Mouse (Mus musculus): ENCODE measurements at regions not wholly inside any gene's neighbourhood (a gene's known extent, or its start where the extent isn't known, plus 50 kb on each side); places are given as distances from the start of the nearest gene placed in this dataset.

DNA sequence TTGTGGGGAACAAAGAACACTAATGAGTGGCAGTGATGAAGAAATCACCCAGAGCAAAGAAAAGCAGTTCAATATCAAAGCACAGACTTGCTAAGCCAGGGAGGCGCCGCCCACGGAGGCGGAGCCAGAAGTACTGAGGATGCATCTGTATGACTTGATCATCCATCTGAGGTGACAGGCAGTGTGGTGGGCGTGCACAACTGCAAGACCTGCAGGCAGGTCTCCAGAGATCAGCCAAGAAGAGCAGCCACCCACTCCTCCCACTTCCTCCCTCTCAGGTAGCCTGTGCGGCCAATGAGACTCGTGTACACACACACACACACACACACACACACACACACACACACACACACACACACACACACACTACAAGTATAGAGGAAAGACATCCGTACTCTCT, 71.9 kb downstream of the Ier5 start:
- WGBS = 29% methylated on average over 8 of the region's 8 CpGs
- no peaks in the 10 kb centered on the region for H3K27me3 ChIP-seq (ENCODE audit: insufficient read depth, low read length)
- no peak overlapping the region for H3K9ac ChIP-seq (replicated peaks; ENCODE audit: low read length)
- no peak overlapping the region for H3K4me2 ChIP-seq (replicated peaks; ENCODE audit: low read depth, low read length)
- ATAC-seq (ENCODE audit: low FRiP score, low TSS enrichment) = peak; percentile 86
- no peaks in the 10 kb centered on the region for H3K36me3 ChIP-seq (ENCODE audit: insufficient read depth, low read length)
- peak overlapping the region; percentile 76 for H3K27ac ChIP-seq (ENCODE audit: low read length)
- peaks cover 46% of the 10 kb centered on the region for H3K4me1 ChIP-seq (ENCODE audit: insufficient read depth, low read length)
- no peak overlapping the region for H3K4me3 ChIP-seq (ENCODE audit: low read length)
- H3K9me3 ChIP-seq (ENCODE audit: low read length) = peaks cover 6% of the 10 kb centered on the region; the same call in 1 of the 2 replicates

DNA sequence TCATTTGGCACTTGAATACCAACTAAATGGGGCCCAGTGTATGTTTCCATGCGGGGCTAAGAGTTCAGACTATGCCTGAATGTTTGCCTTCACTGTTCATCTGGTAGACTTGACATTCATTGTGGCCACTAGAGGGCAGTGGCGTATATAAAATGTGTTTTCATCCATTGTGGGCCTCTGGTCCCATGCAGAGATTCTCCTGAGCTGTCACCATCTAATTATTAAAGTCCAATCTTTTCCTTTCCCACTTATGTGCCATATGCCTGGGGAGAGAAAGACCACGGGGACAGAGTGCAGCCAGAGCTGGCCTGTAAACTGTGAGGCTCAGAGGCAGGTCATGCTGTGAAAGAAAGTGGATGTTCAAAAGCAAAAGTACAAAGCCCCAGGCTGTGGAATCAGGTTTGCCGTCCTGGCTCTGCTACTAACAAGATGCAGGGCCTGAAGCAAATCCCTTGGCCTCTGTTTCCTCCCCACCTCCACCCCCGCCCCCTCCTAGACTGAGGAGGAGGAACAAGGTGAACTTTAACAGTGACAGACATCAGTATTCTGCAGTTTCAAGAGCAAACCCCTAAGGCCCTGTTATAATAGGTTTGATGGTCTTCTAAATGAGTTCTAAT, 73.5 kb downstream of the Ier5 start:
- no peaks in the 10 kb centered on the region for H3K36me3 ChIP-seq (ENCODE audit: insufficient read depth, low read length)
- no peak overlapping the region for H3K4me2 ChIP-seq (replicated peaks; ENCODE audit: low read depth, low read length)
- no peaks in the 10 kb centered on the region for H3K9me3 ChIP-seq (ENCODE audit: low read length)
- peaks cover 36% of the 10 kb centered on the region for H3K4me1 ChIP-seq (ENCODE audit: insufficient read depth, low read length)
- no peak overlapping the region for H3K4me3 ChIP-seq (ENCODE audit: low read length)
- no peak overlapping the region for H3K9ac ChIP-seq (replicated peaks; ENCODE audit: low read length)
- peak; percentile 24; the same call in 1 of the 2 replicates for ATAC-seq (ENCODE audit: low FRiP score, low TSS enrichment)
- no peaks in the 10 kb centered on the region for H3K27me3 ChIP-seq (ENCODE audit: insufficient read depth, low read length)
- WGBS = 13% methylated on average over 5 of the region's 5 CpGs
- no peak overlapping the region for H3K27ac ChIP-seq (ENCODE audit: low read length)

DNA sequence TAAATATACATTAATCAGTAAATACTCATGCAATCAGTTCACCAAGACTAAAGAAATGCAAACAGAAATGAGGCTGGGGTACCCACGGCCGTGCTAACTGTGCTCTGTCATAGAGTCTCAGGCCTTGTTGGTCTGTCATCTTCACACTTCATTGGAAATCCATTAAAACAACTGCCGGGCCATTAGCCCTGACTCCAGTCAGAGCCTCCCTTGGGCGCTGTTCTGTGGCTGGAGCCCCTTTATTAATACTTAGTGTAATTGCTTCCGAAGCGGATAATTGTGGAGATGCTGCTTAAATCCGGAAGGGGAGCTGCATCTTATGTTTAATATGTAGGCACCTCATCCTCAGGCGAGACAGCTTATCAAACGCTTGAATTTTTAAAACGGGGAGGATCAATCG, 76.1 kb downstream of the Ier5 start:
- 53% methylated on average over 11 of the region's 11 CpGs for WGBS
- Histone ChIP-seq H3K27me3 (ENCODE audit: insufficient read depth, low read length) (no peaks in the 10 kb centered on the region), H3K4me3 (ENCODE audit: low read length) (no peak overlapping the region), H3K9ac (replicated peaks; ENCODE audit: low read length) (no peak overlapping the region), H3K4me2 (replicated peaks; ENCODE audit: low read depth, low read length) (no peak overlapping the region), H3K27ac (ENCODE audit: low read length) (no peak overlapping the region), H3K9me3 (ENCODE audit: low read length) (no peaks in the 10 kb centered on the region), H3K36me3 (ENCODE audit: insufficient read depth, low read length) (no peaks in the 10 kb centered on the region), H3K4me1 (ENCODE audit: insufficient read depth, low read length) (peaks cover 20% of the 10 kb centered on the region)
- no peak for ATAC-seq (ENCODE audit: low FRiP score, low TSS enrichment)

GRCm38 (mm10) chr1:155015669-155016068, 83.8 kb downstream of the Ier5 start:
- no peak overlapping the region for H3K4me3 ChIP-seq (ENCODE audit: low read length)
- no peaks in the 10 kb centered on the region for H3K9me3 ChIP-seq (ENCODE audit: low read length)
- no peaks in the 10 kb centered on the region for H3K27me3 ChIP-seq (ENCODE audit: insufficient read depth, low read length)
- no peaks in the 10 kb centered on the region for H3K36me3 ChIP-seq (ENCODE audit: insufficient read depth, low read length)
- no peak for ATAC-seq (ENCODE audit: low FRiP score, low TSS enrichment)
- no peaks in the 10 kb centered on the region for H3K4me1 ChIP-seq (ENCODE audit: insufficient read depth, low read length)
- H3K27ac ChIP-seq (ENCODE audit: low read length) = no peak overlapping the region
- H3K4me2 ChIP-seq (replicated peaks; ENCODE audit: low read depth, low read length) = no peak overlapping the region
- H3K9ac ChIP-seq (replicated peaks; ENCODE audit: low read length) = no peak overlapping the region
- 85% methylated on average over 3 of the region's 3 CpGs for whole genome bisulfite sequencing

DNA sequence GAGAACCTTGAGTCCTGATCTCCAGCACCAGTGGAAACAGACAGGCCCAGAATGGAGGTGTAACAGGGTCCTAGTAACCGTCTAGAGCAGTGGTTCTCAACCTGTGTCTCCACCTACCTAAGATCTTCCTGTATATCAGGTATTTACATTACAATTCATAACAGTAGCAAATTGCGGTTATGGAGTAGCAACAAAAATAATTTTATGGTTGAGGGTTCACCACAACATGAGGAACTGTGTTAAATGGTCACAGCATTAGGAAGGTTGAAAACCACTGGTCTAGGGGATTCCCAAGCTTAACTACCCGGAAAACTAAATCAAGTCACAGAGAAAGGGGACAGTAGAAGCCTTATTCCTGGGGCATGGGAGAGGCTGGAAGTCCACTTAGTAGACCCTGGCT, 84.5 kb downstream of the Ier5 start:
- Histone ChIP-seq H3K4me1 (ENCODE audit: insufficient read depth, low read length) (no peaks in the 10 kb centered on the region), H3K27me3 (ENCODE audit: insufficient read depth, low read length) (no peaks in the 10 kb centered on the region), H3K27ac (ENCODE audit: low read length) (no peak overlapping the region), H3K9ac (replicated peaks; ENCODE audit: low read length) (no peak overlapping the region), H3K4me3 (ENCODE audit: low read length) (no peak overlapping the region), H3K9me3 (ENCODE audit: low read length) (no peaks in the 10 kb centered on the region), H3K4me2 (replicated peaks; ENCODE audit: low read depth, low read length) (no peak overlapping the region), H3K36me3 (ENCODE audit: insufficient read depth, low read length) (no peaks in the 10 kb centered on the region)
- 87% methylated on average over 3 of the region's 3 CpGs for WGBS
- ATAC-seq (ENCODE audit: low FRiP score, low TSS enrichment) = no peak

- Histone ChIP-seq H3K36me3 (ENCODE audit: insufficient read depth, low read length) (no peaks in the 10 kb centered on the region), H3K9me3 (ENCODE audit: low read length) (no peaks in the 10 kb centered on the region), H3K4me1 (ENCODE audit: insufficient read depth, low read length) (no peaks in the 10 kb centered on the region), H3K9ac (replicated peaks; ENCODE audit: low read length) (no peak overlapping the region), H3K4me2 (replicated peaks; ENCODE audit: low read depth, low read length) (no peak overlapping the region), H3K27me3 (ENCODE audit: insufficient read depth, low read length) (no peaks in the 10 kb centered on the region), H3K27ac (ENCODE audit: low read length) (no peak overlapping the region), H3K4me3 (ENCODE audit: low read length) (no peak overlapping the region)
- WGBS = 69% methylated on average over 4 of the region's 4 CpGs
- ATAC-seq (ENCODE audit: low FRiP score, low TSS enrichment) = no peak
Measured at GRCm38 (mm10) chr1:155013784-155014183, 85.7 kb downstream of the Ier5 start.

GRCm38 (mm10) chr1:155013361-155013760, 86.1 kb downstream of the Ier5 start:
- Histone ChIP-seq H3K9me3 (ENCODE audit: low read length) (no peaks in the 10 kb centered on the region), H3K27me3 (ENCODE audit: insufficient read depth, low read length) (no peaks in the 10 kb centered on the region), H3K4me1 (ENCODE audit: insufficient read depth, low read length) (no peaks in the 10 kb centered on the region), H3K27ac (ENCODE audit: low read length) (no peak overlapping the region), H3K4me2 (replicated peaks; ENCODE audit: low read depth, low read length) (no peak overlapping the region), H3K36me3 (ENCODE audit: insufficient read depth, low read length) (no peaks in the 10 kb centered on the region), H3K9ac (replicated peaks; ENCODE audit: low read length) (no peak overlapping the region), H3K4me3 (ENCODE audit: low read length) (no peak overlapping the region)
- ATAC-seq (ENCODE audit: low FRiP score, low TSS enrichment) = no peak
- WGBS = 63% methylated on average over 4 of the region's 4 CpGs

DNA sequence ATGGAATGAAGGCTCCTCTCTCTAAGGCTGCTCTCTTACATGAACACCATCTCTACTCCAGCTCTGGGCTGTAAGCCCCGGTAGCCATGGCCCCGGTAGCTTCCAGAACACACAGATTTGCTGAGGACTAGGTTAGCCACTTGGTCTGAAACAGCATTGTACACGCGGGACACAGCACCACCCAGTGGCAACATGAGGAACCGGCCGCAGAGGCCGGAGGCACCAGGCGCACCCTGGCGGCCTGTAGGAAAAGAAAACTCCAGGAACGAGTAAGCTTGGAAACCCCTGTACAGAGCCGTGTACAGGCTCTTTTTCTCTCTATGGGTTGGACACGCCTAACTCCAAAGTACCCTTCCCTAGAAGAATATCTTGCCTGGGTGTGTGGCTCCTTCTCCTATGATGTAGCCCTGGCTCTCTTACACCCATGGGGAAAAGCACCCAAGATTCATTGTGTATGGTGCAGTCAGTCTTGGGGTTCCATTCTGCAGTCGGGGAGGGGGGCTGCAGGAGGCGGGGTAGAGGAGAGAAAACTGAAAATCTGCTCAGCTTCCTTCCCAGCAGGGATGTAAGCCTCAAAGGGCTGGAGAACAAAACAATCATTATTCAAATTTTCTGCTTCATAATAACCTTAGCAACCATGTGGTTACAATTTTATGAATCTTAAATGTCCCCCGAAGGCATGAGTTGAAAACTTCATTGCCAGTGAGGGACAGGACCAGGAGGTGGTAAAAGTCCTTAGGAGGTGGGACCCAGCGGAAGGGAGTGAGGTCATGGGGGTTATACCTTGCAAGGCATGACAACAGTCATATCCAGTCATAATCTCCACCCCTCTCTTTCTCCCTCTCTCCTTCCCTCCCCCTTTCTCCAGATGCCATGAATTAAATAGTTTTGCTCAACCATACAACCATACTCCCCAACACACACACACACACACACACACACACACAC, 92.6 kb downstream of the Ier5 start:
- H3K4me2 ChIP-seq (replicated peaks; ENCODE audit: low read depth, low read length) = no peak overlapping the region
- no peak overlapping the region for H3K4me3 ChIP-seq (ENCODE audit: low read length)
- WGBS = 22% methylated on average over 16 of the region's 16 CpGs
- no peaks in the 10 kb centered on the region for H3K4me1 ChIP-seq (ENCODE audit: insufficient read depth, low read length)
- H3K9ac ChIP-seq (replicated peaks; ENCODE audit: low read length) = no peak overlapping the region
- H3K27me3 ChIP-seq (ENCODE audit: insufficient read depth, low read length) = no peaks in the 10 kb centered on the region
- no peak overlapping the region for H3K27ac ChIP-seq (ENCODE audit: low read length)
- no peaks in the 10 kb centered on the region for H3K36me3 ChIP-seq (ENCODE audit: insufficient read depth, low read length)
- H3K9me3 ChIP-seq (ENCODE audit: low read length) = no peaks in the 10 kb centered on the region
- ATAC-seq (ENCODE audit: low FRiP score, low TSS enrichment) = peak; percentile 86

- Histone ChIP-seq H3K9me3 (ENCODE audit: low read length) (no peaks in the 10 kb centered on the region), H3K36me3 (ENCODE audit: insufficient read depth, low read length) (no peaks in the 10 kb centered on the region), H3K4me1 (ENCODE audit: insufficient read depth, low read length) (no peaks in the 10 kb centered on the region), H3K4me2 (replicated peaks; ENCODE audit: low read depth, low read length) (no peak overlapping the region), H3K27ac (ENCODE audit: low read length) (no peak overlapping the region), H3K4me3 (ENCODE audit: low read length) (no peak overlapping the region), H3K27me3 (ENCODE audit: insufficient read depth, low read length) (no peaks in the 10 kb centered on the region), H3K9ac (replicated peaks; ENCODE audit: low read length) (no peak overlapping the region)
- ATAC-seq (ENCODE audit: low FRiP score, low TSS enrichment) = no peak
- 76% methylated on average over 10 of the region's 10 CpGs for WGBS
Measured at GRCm38 (mm10) chr1:155006099-155006498, 93.3 kb downstream of the Ier5 start.

DNA sequence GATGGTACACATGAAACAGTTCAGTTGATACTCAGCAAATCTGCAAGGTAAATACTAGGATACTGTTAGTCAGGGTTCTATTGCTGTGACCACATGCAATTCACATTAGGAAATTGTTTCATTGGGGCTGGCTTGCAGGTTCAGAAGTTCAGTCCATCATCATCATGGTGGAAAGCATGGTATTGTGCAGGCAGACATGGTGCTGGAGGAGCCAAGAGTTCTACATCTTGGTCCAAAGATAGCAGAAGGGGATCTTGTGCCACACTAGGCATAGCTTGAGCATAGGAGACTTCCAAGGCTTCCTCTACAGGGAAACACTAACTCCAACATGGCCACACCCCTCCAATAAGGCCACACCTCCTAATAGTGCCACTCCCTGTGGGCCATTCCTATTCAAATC, 99.1 kb downstream of the Ier5 start:
- Histone ChIP-seq H3K36me3 (ENCODE audit: insufficient read depth, low read length) (no peaks in the 10 kb centered on the region), H3K27ac (ENCODE audit: low read length) (no peak overlapping the region), H3K27me3 (ENCODE audit: insufficient read depth, low read length) (no peaks in the 10 kb centered on the region), H3K9me3 (ENCODE audit: low read length) (no peaks in the 10 kb centered on the region), H3K4me3 (ENCODE audit: low read length) (no peak overlapping the region), H3K4me1 (ENCODE audit: insufficient read depth, low read length) (no peaks in the 10 kb centered on the region), H3K9ac (replicated peaks; ENCODE audit: low read length) (no peak overlapping the region), H3K4me2 (replicated peaks; ENCODE audit: low read depth, low read length) (no peak overlapping the region)
- ATAC-seq (ENCODE audit: low FRiP score, low TSS enrichment) = no peak
